1 mouse cellular context compared by ENCODE assay signal in the genomic region with DNA sequence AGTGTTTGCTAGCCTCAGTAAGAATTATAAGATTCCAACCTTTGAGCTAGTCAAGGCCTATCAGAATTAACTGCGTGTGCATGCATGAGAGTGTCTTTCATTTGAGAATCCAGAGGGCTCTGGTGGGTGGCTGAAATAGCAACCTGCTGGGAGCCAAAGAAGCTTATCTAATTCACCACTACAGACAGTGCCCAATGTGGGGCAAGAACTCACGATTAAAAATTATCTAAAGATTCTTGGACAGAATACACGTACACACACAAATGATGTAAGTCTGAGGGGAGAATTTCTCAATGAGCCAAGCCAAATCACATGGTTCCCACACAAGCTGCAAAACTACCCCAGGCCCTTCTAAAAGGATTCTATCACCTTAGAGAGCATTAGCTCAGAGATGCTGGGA.
TF ChIP-seq lines count a peak whose summit lies in the region.

No protein-coding gene starts in this region.

TF ChIP-seq in MEL, 35 proteins besides CTCF, POLR2A, EP300 and RAD21:
- no peak for TF ChIP-seq ZMIZ1 (IDR thresholded peaks at IDR 0.05; ENCODE audit: low read depth, low read length)
- TF ChIP-seq TBP (IDR thresholded peaks at IDR 0.05; ENCODE audit: low read depth, low read length) = 0 out of 2 replicates have a peak, but pooled peaks have one; percentile 31
- TF ChIP-seq RCOR1 (IDR thresholded peaks at IDR 0.05; ENCODE audit: low read depth, low read length) = no peak
- TF ChIP-seq TAL1 (IDR thresholded peaks at IDR 0.05; ENCODE audit: low read length) = peak; percentile 61; the same call in 1 of the 2 replicates
- TF ChIP-seq GATA1 (IDR thresholded peaks at IDR 0.05; ENCODE audit: low read depth, low read length) = peak; percentile 91
